Mouse (Mus musculus) thymus, adult 2 months (tissue): ENCODE measurements around the gene Ppcdc. TPM values are rescaled to one million over a fixed set of nuclear protein-coding genes. Genes with fewer than 3 reads are reported as not detected.

Experiments used
- DNase-seq: peaks from one replicate; pipeline ENCODE4 v3.0.0; 2021
- H3K27ac ChIP-seq: fragments of 200-500 bp; 2 replicates; pipeline ENCODE4 v1.5.1; 2012; ENCODE audit warnings: low read length, control low read depth; ENCODE audit not compliant: control insufficient read depth, insufficient read depth
- H3K27me3 ChIP-seq: fragments of 200-500 bp; 2 replicates; pipeline ENCODE4 v1.6.1; 2012; ENCODE audit warnings: mild to moderate bottlenecking, low read length, moderate library complexity, mixed read lengths; ENCODE audit not compliant: control insufficient read depth, insufficient read depth
- H3K36me3 ChIP-seq: fragments of 200-500 bp; 2 replicates; pipeline ENCODE4 v1.6.1; 2012; ENCODE audit warnings: mild to moderate bottlenecking, low read length, moderate library complexity; ENCODE audit not compliant: control insufficient read depth, insufficient read depth
- H3K4me1 ChIP-seq: fragments of 200-500 bp; replicated peaks from 2 replicates; pipeline ENCODE4 v1.6.1; 2012; ENCODE audit warnings: low read length; ENCODE audit not compliant: control insufficient read depth, insufficient read depth
- H3K4me3 ChIP-seq: fragments of 200-500 bp; 2 replicates; pipeline ENCODE4 v1.5.1; 2012; ENCODE audit warnings: mild to moderate bottlenecking, low read length, control low read depth, moderate library complexity; ENCODE audit not compliant: control insufficient read depth, insufficient read depth
- CTCF ChIP-seq: fragments of 200-500 bp; IDR thresholded peaks from 2 replicates; pipeline ENCODE4 v1.5.1; 2012; ENCODE audit warnings: mild to moderate bottlenecking, control low read depth, low read length, moderate library complexity, borderline replicate concordance; ENCODE audit not compliant: control insufficient read depth, poor library complexity, insufficient read depth; ENCODE audit errors: extremely low read depth
- POLR2A ChIP-seq: fragments of 200-500 bp; IDR thresholded peaks from 2 replicates; pipeline ENCODE4 v1.6.1; 2012; ENCODE audit warnings: mild to moderate bottlenecking, low read length, control low read depth, moderate library complexity; ENCODE audit not compliant: control insufficient read depth, poor library complexity, insufficient read depth; ENCODE audit errors: extremely low read depth
- WGBS: fragments of 180-500 bp; shearing (Covaris S2); methylation state at CpG from one replicate; pipeline ENCODE4 v1.1.7; 2018; 5-methylcytosine and 5-hydroxymethylcytosine counted together
- polyA plus RNA-seq: library from polyadenylated mRNA; depleted of rRNA; stranded (reverse); fragments of >200 nt; gene quantifications from 2 replicates; pipeline ENCODE4 v1.2.3, GENCODE M21; 2012

Gene Ppcdc
- polyA plus RNA-seq, 1 experiment: 73.8 TPM

DNA sequence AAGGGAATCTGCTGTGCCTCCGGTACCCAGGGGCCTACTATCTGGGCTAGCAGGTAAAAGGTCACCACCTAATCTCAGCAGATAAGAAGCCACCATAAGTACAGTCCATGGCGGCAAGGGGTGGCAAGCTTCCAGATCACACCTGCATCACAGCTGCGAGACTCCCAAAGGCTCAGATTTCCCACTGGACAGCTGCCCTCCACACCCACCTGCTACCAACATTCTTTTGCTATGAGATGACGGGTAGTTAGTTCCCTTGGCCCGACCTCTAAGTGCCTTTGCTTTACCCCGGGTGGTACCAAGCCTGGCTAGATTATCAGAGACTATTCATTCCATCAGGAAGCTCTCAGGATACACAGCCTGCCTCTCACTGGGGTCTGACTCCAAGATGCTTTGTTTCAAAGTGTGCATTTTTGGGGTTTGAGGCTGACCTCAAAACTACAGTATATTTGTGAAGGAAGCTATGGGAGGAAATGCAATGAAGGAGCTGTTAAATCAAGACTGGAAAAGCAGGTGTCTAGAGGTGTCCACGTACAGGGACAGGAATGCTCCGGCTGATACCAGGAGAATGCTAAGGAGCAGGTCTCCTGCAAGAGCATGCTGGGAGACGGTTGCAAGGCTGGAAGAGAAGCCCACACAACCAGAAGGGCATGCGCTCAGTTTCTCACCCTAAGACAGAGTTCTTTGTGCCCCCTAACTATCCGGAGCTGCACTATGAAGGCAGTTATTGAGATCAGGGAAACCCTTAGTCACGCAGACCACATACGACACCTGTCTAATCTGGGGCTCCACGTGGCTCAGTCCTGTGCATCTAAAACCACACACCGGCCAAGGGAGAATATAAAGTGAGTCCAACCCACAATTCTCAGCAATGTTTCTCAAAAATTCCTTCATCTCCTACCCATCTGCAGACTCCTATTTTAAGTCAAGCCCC, 37.3 kb downstream of the Ppcdc start:
- no peak overlapping the region for H3K27ac ChIP-seq
- WGBS: 34% methylated on average over 15 of the region's 15 CpGs

DNA sequence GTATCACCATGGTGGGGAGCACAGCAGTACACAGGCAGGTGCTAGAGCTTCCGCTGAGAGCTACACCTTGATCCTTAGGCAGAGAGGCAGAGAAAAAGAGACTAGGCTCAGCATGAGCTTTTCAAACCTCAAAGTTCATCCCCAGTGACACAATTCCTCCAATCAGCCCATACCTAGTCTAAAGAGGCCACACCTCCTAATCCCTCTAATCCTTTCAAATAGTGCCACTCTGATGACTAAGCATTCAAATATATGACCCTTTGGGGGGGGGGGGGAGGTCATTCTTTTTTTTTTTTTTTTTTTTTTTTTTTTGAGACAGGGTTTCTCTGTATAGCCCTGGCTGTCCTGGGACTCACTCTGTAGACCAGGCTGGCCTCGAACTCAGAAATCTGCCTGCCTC, 41.2 kb downstream of the Ppcdc start:
- Histone ChIP-seq H3K27me3 (no peaks in the 10 kb centered on the region), H3K4me1 (peaks cover 11% of the 10 kb centered on the region), H3K4me3 (no peak overlapping the region), H3K27ac (no peak overlapping the region), H3K36me3 (no peaks in the 10 kb centered on the region)
- TF ChIP-seq POLR2A (no peak), CTCF (no peak)
- no peak for DNase-seq
- WGBS: 98% methylated on average over 2 of the region's 2 CpGs

More for the DNA sequence above, 37.3 kb downstream of the Ppcdc start:
- H3K4me1 ChIP-seq: peaks cover 19% of the 10 kb centered on the region
- H3K27me3 ChIP-seq: no peaks in the 10 kb centered on the region
- TF ChIP-seq CTCF (no peak), POLR2A (no peak)
- no peak overlapping the region for H3K4me3 ChIP-seq
- DNase-seq: peak; percentile 28
- no peaks in the 10 kb centered on the region for H3K36me3 ChIP-seq

DNA sequence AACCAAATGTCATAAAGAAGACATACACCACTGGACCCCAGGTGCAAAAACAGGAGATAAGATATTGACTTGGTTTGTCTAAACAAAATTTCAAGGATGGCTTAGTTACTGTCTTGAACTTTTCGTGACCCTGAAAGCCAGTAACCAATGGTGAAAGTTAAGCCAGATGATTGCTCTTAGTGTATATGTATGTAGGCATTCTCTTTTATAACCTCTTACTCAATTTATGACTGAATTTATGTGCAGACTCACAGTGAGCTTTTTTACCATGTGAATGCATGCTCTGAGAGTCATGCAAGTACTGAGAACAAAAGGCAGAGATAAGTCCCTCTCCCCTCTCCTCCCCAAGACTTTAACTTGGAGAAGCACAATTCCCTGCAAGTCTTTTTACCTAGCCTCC, 47.0 kb downstream of the Ppcdc start:
- no peak for DNase-seq
- TF ChIP-seq POLR2A (no peak), CTCF (no peak)
- Histone ChIP-seq H3K4me1 (no peaks in the 10 kb centered on the region), H3K4me3 (no peak overlapping the region), H3K27me3 (no peaks in the 10 kb centered on the region), H3K27ac (no peak overlapping the region), H3K36me3 (no peaks in the 10 kb centered on the region)
- WGBS: 96% methylated on average over 1 of the region's 1 CpGs

DNA sequence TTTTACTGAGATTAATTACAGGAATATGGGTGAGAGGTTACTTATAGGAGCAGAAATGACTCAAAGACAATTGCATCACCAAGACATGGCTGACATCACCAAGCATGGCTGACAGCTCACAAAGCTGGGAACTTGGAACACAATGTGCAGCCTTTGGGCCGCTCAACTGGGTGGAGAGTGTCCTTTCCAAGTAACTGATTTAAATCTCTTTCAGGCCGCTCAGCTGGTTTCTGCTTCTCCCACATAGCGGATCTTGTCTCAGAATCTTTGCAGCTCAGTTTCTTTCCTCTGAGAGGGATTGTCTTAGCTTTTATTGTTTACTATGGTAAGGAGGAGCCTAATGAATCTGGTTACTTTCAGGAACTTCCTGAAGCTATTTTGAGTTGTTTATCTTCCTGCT, 49.1 kb downstream of the Ppcdc start:
- no peaks in the 10 kb centered on the region for H3K4me1 ChIP-seq

DNA sequence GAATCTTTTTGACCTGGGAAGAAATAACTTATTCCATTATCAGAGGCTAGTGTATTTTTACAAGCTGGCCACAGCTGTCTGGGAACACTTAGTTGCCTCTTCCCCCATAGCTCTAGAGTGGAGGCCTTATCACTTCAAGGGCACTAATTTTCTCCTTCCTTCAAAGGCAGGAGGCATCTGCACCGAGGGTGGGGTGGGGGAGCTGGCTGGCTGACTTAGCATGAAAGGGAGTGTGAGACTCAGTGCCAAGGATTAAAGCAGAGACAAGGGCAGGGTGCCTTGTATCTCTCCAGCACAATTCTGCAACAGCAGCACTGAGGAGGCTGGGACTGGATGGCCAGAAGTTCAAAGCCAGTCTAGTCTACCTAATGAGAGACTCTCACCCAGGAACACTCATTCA, 50.8 kb downstream of the Ppcdc start:
- DNase-seq: no peak
- no peaks in the 10 kb centered on the region for H3K27me3 ChIP-seq
- H3K27ac ChIP-seq: no peak overlapping the region
- no peak for TF ChIP-seq CTCF
- TF ChIP-seq POLR2A: no peak
- 22% methylated on average over 1 of the region's 1 CpGs for WGBS
- no peak overlapping the region for H3K4me3 ChIP-seq
- H3K36me3 ChIP-seq: no peaks in the 10 kb centered on the region
- no peaks in the 10 kb centered on the region for H3K4me1 ChIP-seq

More for the DNA sequence above, 49.1 kb downstream of the Ppcdc start:
- Histone ChIP-seq H3K27me3 (no peaks in the 10 kb centered on the region), H3K36me3 (no peaks in the 10 kb centered on the region), H3K27ac (no peak overlapping the region), H3K4me3 (no peak overlapping the region)
- WGBS: 97% methylated on average over 3 of the region's 3 CpGs
- TF ChIP-seq CTCF (no peak), POLR2A (no peak)
- DNase-seq: no peak

DNA sequence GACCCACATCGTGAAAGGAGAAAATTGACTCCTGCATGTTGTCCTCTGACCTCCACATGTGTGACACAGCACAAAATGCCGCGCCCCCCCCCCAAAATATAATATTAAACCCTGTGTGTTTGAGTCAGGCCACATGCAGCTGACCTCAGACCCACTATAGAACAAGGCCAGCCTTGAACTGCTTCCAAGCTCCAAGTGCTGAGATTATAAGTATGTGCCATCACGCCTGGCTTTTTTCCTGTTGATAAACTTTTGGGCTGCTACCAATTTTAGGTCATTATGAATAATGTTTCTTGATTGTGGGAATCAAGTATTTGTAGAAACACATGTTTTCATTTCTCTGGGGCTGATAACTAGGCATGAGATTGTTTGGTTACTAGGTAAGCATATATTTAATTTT, 53.0 kb downstream of the Ppcdc start:
- no peak for DNase-seq

More for the DNA sequence above, 53.0 kb downstream of the Ppcdc start:
- Histone ChIP-seq H3K36me3 (no peaks in the 10 kb centered on the region), H3K4me1 (no peaks in the 10 kb centered on the region), H3K27me3 (no peaks in the 10 kb centered on the region), H3K27ac (no peak overlapping the region), H3K4me3 (no peak overlapping the region)
- WGBS: 95% methylated on average over 4 of the region's 4 CpGs
- no peak for TF ChIP-seq POLR2A
- TF ChIP-seq CTCF: no peak
